Mouse (Mus musculus) heart, embryonic 16.5 days (tissue): ENCODE data around the gene Grik5. TPM values are rescaled to one million over a fixed set of nuclear protein-coding genes. Genes with fewer than 3 reads are reported as not detected.

Experiments used
- ATAC-seq: fragments of 200-750 bp; cut with Nextera tagmentation; replicated peaks from 2 replicates; pipeline ENCODE4 v1.8.0; 2017; ENCODE audit warnings: moderate number of reproducible peaks; ENCODE audit not compliant: insufficient read depth, low FRiP score; ENCODE audit errors: extremely low read depth
- H3K27ac ChIP-seq: fragments of 300-500 bp; sonication (generic); 2 replicates; pipeline ENCODE4 v1.5.1; 2014; ENCODE audit warnings: mild to moderate bottlenecking, low read length, control low read depth, moderate library complexity
- H3K27me3 ChIP-seq: fragments of 300-500 bp; sonication (generic); 2 replicates; pipeline ENCODE4 v1.6.1; 2014; ENCODE audit warnings: low read length, mixed read lengths; ENCODE audit not compliant: control insufficient read depth, insufficient read depth
- H3K36me3 ChIP-seq: fragments of 300-500 bp; sonication (generic); 2 replicates; pipeline ENCODE4 v1.6.1; 2014; ENCODE audit not compliant: control insufficient read depth, insufficient read depth
- H3K4me1 ChIP-seq: fragments of 300-500 bp; sonication (generic); 2 replicates; pipeline ENCODE4 v1.6.1; 2014; ENCODE audit warnings: low read length, mixed read lengths; ENCODE audit not compliant: control insufficient read depth, insufficient read depth
- H3K4me2 ChIP-seq: fragments of 300-500 bp; sonication (generic); 2 replicates; pipeline ENCODE4 v1.6.1; 2014; ENCODE audit warnings: low read depth, mild to moderate bottlenecking, control low read depth, low read length
- H3K4me3 ChIP-seq: fragments of 300-500 bp; sonication (generic); 2 replicates; pipeline ENCODE4 v1.5.1; 2014; ENCODE audit warnings: mild to moderate bottlenecking, control low read depth, low read length
- H3K9ac ChIP-seq: fragments of 300-500 bp; sonication (generic); 2 replicates; pipeline ENCODE4 v1.6.1; 2014; ENCODE audit warnings: low read length, control low read depth
- H3K9me3 ChIP-seq: fragments of 300-500 bp; sonication (generic); replicated peaks from 2 replicates; pipeline ENCODE4 v1.6.1; 2016; ENCODE audit warnings: low read length; ENCODE audit not compliant: control insufficient read depth
- WGBS: fragments of 180-500 bp; shearing (Covaris S2); extraction: QIAGEN DNeasy Blood & Tissue Kit; methylation state at CpG from one replicate; pipeline ENCODE4 v1.1.7; 2014; 5-methylcytosine and 5-hydroxymethylcytosine counted together
- polyA plus RNA-seq: library from polyadenylated mRNA; unstranded; fragments of >200 nt; fragmentation: Nextera tagmentation; extraction: Ambion mirVana; gene quantifications from 2 replicates; pipeline ENCODE4 v1.2.1, GENCODE M21; 2015

The Grik5 gene
- polyA plus RNA-seq, 1 experiment from 2014 or later, result 2.3 TPM

- H3K4me1 ChIP-seq, result peaks cover 9% of the 10 kb centered on the region
- no peaks in the 10 kb centered on the region for H3K27me3 ChIP-seq
- peak within 1 kb of the TSS; percentile 76 for H3K4me2 ChIP-seq
- H3K27ac ChIP-seq, result peak within 1 kb of the TSS; percentile 92
- peak; percentile 95 for ATAC-seq
- WGBS, result under 1% methylated on average over 45 of the region's 45 CpGs
- H3K4me3 ChIP-seq, result peak within 1 kb of the TSS; percentile 88
- H3K9ac ChIP-seq, result peak within 1 kb of the TSS; percentile 92
- H3K9me3 ChIP-seq, result no peaks in the 10 kb centered on the region
- H3K36me3 ChIP-seq, result peaks cover 8% of the 10 kb centered on the region
Measured at GRCm38 (mm10) chr7:24971972-24972893, 99.9 kb downstream of the Grik5 start, which contains the start of gene Rabac1. TSS of gene Rabac1 (minus strand) at chr7:24972754.

- Histone ChIP-seq H3K9ac (peak overlapping the region; percentile 92), H3K4me2 (peak overlapping the region; percentile 76), H3K4me3 (peak overlapping the region; percentile 88), H3K36me3 (peaks cover 8% of the 10 kb centered on the region), H3K9me3 (no peaks in the 10 kb centered on the region), H3K27ac (peak overlapping the region; percentile 92), H3K4me1 (peaks cover 9% of the 10 kb centered on the region), H3K27me3 (no peaks in the 10 kb centered on the region)
- WGBS, result 8% methylated on average over 19 of the region's 19 CpGs
- no peak; the same call in 1 of the 2 replicates for ATAC-seq
Measured at GRCm38 (mm10) chr7:24971261-24971971, 100.7 kb downstream of the Grik5 start.

- Histone ChIP-seq H3K9me3 (no peaks in the 10 kb centered on the region), H3K4me1 (peaks cover 9% of the 10 kb centered on the region), H3K9ac (no peak overlapping the region), H3K36me3 (peaks cover 8% of the 10 kb centered on the region), H3K27me3 (no peaks in the 10 kb centered on the region), H3K27ac (no peak overlapping the region), H3K4me3 (no peak overlapping the region), H3K4me2 (no peak overlapping the region)
- 95% methylated on average over 3 of the region's 3 CpGs for WGBS
- ATAC-seq, result no peak
Measured at GRCm38 (mm10) chr7:24970341-24970740, 101.8 kb downstream of the Grik5 start.

- 77% methylated on average over 12 of the region's 12 CpGs for WGBS
- peaks cover 8% of the 10 kb centered on the region for H3K36me3 ChIP-seq
- ATAC-seq, result no peak
Measured at GRCm38 (mm10) chr7:24969805-24970204, 102.3 kb downstream of the Grik5 start.

GRCm38 (mm10) chr7:24968463-24968862 lies 103.7 kb downstream of the Grik5 start:
- Histone ChIP-seq H3K9me3 (no peaks in the 10 kb centered on the region), H3K36me3 (peaks cover 8% of the 10 kb centered on the region), H3K4me3 (no peak overlapping the region), H3K9ac (no peak overlapping the region), H3K27ac (no peak overlapping the region), H3K4me2 (no peak overlapping the region), H3K4me1 (peaks cover 9% of the 10 kb centered on the region), H3K27me3 (no peaks in the 10 kb centered on the region)
- no peak for ATAC-seq
- WGBS, result 65% methylated on average over 6 of the region's 6 CpGs

More at GRCm38 (mm10) chr7:24969805-24970204, 102.3 kb downstream of the Grik5 start:
- no peak overlapping the region for H3K9ac ChIP-seq
- H3K9me3 ChIP-seq, result no peaks in the 10 kb centered on the region
- peaks cover 9% of the 10 kb centered on the region for H3K4me1 ChIP-seq
- no peak overlapping the region for H3K4me2 ChIP-seq
- H3K27ac ChIP-seq, result no peak overlapping the region
- no peaks in the 10 kb centered on the region for H3K27me3 ChIP-seq
- no peak overlapping the region for H3K4me3 ChIP-seq

- H3K27ac ChIP-seq, result no peak overlapping the region
- no peaks in the 10 kb centered on the region for H3K27me3 ChIP-seq
- peaks cover 8% of the 10 kb centered on the region for H3K36me3 ChIP-seq
- no peak for ATAC-seq
- H3K4me3 ChIP-seq, result no peak overlapping the region
- H3K4me2 ChIP-seq, result no peak overlapping the region
- H3K9me3 ChIP-seq, result no peaks in the 10 kb centered on the region
- WGBS, result 83% methylated on average over 8 of the region's 8 CpGs
- H3K9ac ChIP-seq, result no peak overlapping the region
- H3K4me1 ChIP-seq, result peaks cover 9% of the 10 kb centered on the region
Measured at GRCm38 (mm10) chr7:24967966-24968365, 104.2 kb downstream of the Grik5 start.

- ATAC-seq, result no peak
- no peak overlapping the region for H3K9ac ChIP-seq
Measured at GRCm38 (mm10) chr7:24964897-24965535, 107.1 kb downstream of the Grik5 start.

GRCm38 (mm10) chr7:24964288-24964687 lies 107.9 kb downstream of the Grik5 start:
- peaks cover 3% of the 10 kb centered on the region; the same call in 1 of the 2 replicates for H3K36me3 ChIP-seq
- no peak overlapping the region for H3K27ac ChIP-seq
- H3K9ac ChIP-seq, result no peak overlapping the region
- H3K4me3 ChIP-seq, result no peak overlapping the region
- H3K4me1 ChIP-seq, result no peaks in the 10 kb centered on the region
- 62% methylated on average over 2 of the region's 2 CpGs for WGBS
- ATAC-seq, result no peak
- no peak overlapping the region for H3K4me2 ChIP-seq
- no peaks in the 10 kb centered on the region for H3K9me3 ChIP-seq
- no peaks in the 10 kb centered on the region for H3K27me3 ChIP-seq

More at GRCm38 (mm10) chr7:24964897-24965535, 107.1 kb downstream of the Grik5 start:
- no peaks in the 10 kb centered on the region for H3K4me1 ChIP-seq
- no peaks in the 10 kb centered on the region for H3K9me3 ChIP-seq
- H3K27me3 ChIP-seq, result no peaks in the 10 kb centered on the region
- H3K27ac ChIP-seq, result no peak overlapping the region
- H3K4me2 ChIP-seq, result no peak overlapping the region
- H3K36me3 ChIP-seq, result peaks cover 8% of the 10 kb centered on the region
- H3K4me3 ChIP-seq, result no peak overlapping the region
- 16% methylated on average over 5 of the region's 5 CpGs for WGBS
